Mouse (Mus musculus) lung, adult 2 months (tissue): Measurements from ENCODE around the gene Ncor1. TPM values are rescaled to one million over a fixed set of nuclear protein-coding genes. Genes with fewer than 3 reads are reported as not detected.
"Not testable (repeated sequence)": the region's sequence is repeated elsewhere in the genome, so short reads cannot be mapped to it uniquely, and the experiment has no call there.

ENCODE experiments used
- DNase-seq: peaks from one replicate; pipeline ENCODE4 v3.0.0; 2022
- H3K4me1 ChIP-seq: fragments of 200-500 bp; 2 replicates; pipeline ENCODE4 v1.6.1; 2011; ENCODE audit warnings: low read length; ENCODE audit not compliant: control insufficient read depth, insufficient read depth
- H3K4me3 ChIP-seq: fragments of 200-500 bp; replicated peaks from 2 replicates; pipeline ENCODE3; 2011; ENCODE audit warnings: low read depth, mild to moderate bottlenecking, control low read depth, low read length; ENCODE audit errors: extremely low read depth
- CTCF ChIP-seq: fragments of 200-500 bp; IDR thresholded peaks from 2 replicates; pipeline ENCODE4 v1.5.1; 2011; ENCODE audit warnings: mild to moderate bottlenecking, low read length, control low read depth; ENCODE audit not compliant: insufficient read depth
- POLR2A ChIP-seq: fragments of 200-500 bp; IDR thresholded peaks from 2 replicates; pipeline ENCODE4 v1.6.1; 2011; ENCODE audit warnings: low read depth, mild to moderate bottlenecking, control low read depth, low read length, borderline replicate concordance; ENCODE audit errors: extremely low read depth
- WGBS: fragments of 180-500 bp; shearing (Covaris S2); methylation state at CpG from one replicate; pipeline ENCODE4 v1.1.7; 2018; 5-methylcytosine and 5-hydroxymethylcytosine counted together
- polyA plus RNA-seq: library from polyadenylated mRNA; depleted of rRNA; stranded (reverse); fragments of >200 nt; gene quantifications from 2 replicates; pipeline ENCODE4 v1.2.3, GENCODE M21; 2012

The Ncor1 gene
- polyA plus RNA-seq, 1 experiment: 92.5 TPM

GRCm38 (mm10) chr11:62323659-62324058, 134.7 kb downstream of the Ncor1 start:
- no peak overlapping the region for H3K4me3 ChIP-seq
- no peak for TF ChIP-seq CTCF
- no peak for TF ChIP-seq POLR2A
- H3K4me1 ChIP-seq: no peaks in the 10 kb centered on the region
- 58% methylated on average over 3 of the region's 3 CpGs for WGBS
- no peak for DNase-seq

- Histone ChIP-seq H3K4me1 (no peaks in the 10 kb centered on the region), H3K4me3 (no peak overlapping the region)
- DNase-seq: no peak
- 70% methylated on average over 3 of the region's 3 CpGs for WGBS
- TF ChIP-seq CTCF: no peak
- TF ChIP-seq POLR2A: no peak
Measured at GRCm38 (mm10) chr11:62320097-62320496, 138.2 kb downstream of the Ncor1 start.

- no peak for DNase-seq
- 75% methylated on average over 11 of the region's 11 CpGs for WGBS
- no peaks in the 10 kb centered on the region for H3K4me1 ChIP-seq
- no peak for TF ChIP-seq POLR2A
- no peak overlapping the region for H3K4me3 ChIP-seq
Measured at GRCm38 (mm10) chr11:62317746-62318145, 140.6 kb downstream of the Ncor1 start.

- DNase-seq: no peak
- 95% methylated on average over 5 of the region's 5 CpGs for WGBS
- no peaks in the 10 kb centered on the region for H3K4me1 ChIP-seq
- no peak for TF ChIP-seq POLR2A
- TF ChIP-seq CTCF: no peak
- no peak overlapping the region for H3K4me3 ChIP-seq
Measured at GRCm38 (mm10) chr11:62314984-62315383, 143.4 kb downstream of the Ncor1 start.

- H3K4me1 ChIP-seq: no peaks in the 10 kb centered on the region
- TF ChIP-seq CTCF (no peak), POLR2A (no peak)
- 88% methylated on average over 2 of the region's 2 CpGs for WGBS
- DNase-seq: no peak
- H3K4me3 ChIP-seq: no peak overlapping the region
Measured at GRCm38 (mm10) chr11:62309296-62309695, 149.0 kb downstream of the Ncor1 start.

- Histone ChIP-seq H3K4me3 (no peak overlapping the region), H3K4me1 (no peaks in the 10 kb centered on the region)
- 71% methylated on average over 2 of the region's 2 CpGs for WGBS
- TF ChIP-seq CTCF: no peak
- no peak for TF ChIP-seq POLR2A
- DNase-seq: no peak
Measured at GRCm38 (mm10) chr11:62305866-62306265, 152.5 kb downstream of the Ncor1 start.

GRCm38 (mm10) chr11:62298883-62299282, 159.5 kb downstream of the Ncor1 start:
- WGBS: 88% methylated on average over 6 of the region's 6 CpGs
- no peak for TF ChIP-seq POLR2A
- no peak for TF ChIP-seq CTCF
- no peak for DNase-seq

GRCm38 (mm10) chr11:62294121-62294520, 164.2 kb downstream of the Ncor1 start:
- TF ChIP-seq POLR2A (no peak), CTCF (no peak)
- Histone ChIP-seq H3K4me1 (no peaks in the 10 kb centered on the region), H3K4me3 (no peak overlapping the region)
- DNase-seq: no peak
- WGBS: 85% methylated on average over 2 of the region's 2 CpGs

More at GRCm38 (mm10) chr11:62298883-62299282, 159.5 kb downstream of the Ncor1 start:
- H3K4me3 ChIP-seq: no peak overlapping the region
- no peaks in the 10 kb centered on the region for H3K4me1 ChIP-seq

- H3K4me1 ChIP-seq: no peaks in the 10 kb centered on the region
- no peak for DNase-seq
Measured at GRCm38 (mm10) chr11:62287700-62288099, 170.6 kb downstream of the Ncor1 start.

GRCm38 (mm10) chr11:62285020-62285419, 173.3 kb downstream of the Ncor1 start:
- Histone ChIP-seq H3K4me1 (0 out of 2 replicates have a peak, but pooled peaks cover 2% of the 10 kb centered on the region), H3K4me3 (no peak overlapping the region)
- 89% methylated on average over 8 of the region's 8 CpGs for WGBS
- DNase-seq: no peak
- TF ChIP-seq POLR2A (no peak), CTCF (no peak)

More at GRCm38 (mm10) chr11:62287700-62288099, 170.6 kb downstream of the Ncor1 start:
- no peak for TF ChIP-seq CTCF
- no peak for TF ChIP-seq POLR2A
- WGBS: 100% methylated on average over 1 of the region's 1 CpGs
- no peak overlapping the region for H3K4me3 ChIP-seq

- H3K4me1 ChIP-seq, DNase-seq, H3K4me3 ChIP-seq: not testable (repeated sequence)
- WGBS: 94% methylated on average over 3 of the region's 3 CpGs
Measured at GRCm38 (mm10) chr11:62284020-62284419, 174.3 kb downstream of the Ncor1 start.
